Mouse (Mus musculus) kidney, embryonic 15.5 days (tissue): Measurements from ENCODE around the gene Tceal1. TPM values are rescaled to one million over a fixed set of nuclear protein-coding genes. Genes with fewer than 3 reads are reported as not detected.
A peak's percentile ranks its signal among the peaks of the same experiment; 100 is the strongest.

Source experiments
- ATAC-seq: fragments of 200-750 bp; cut with Nextera tagmentation; replicated peaks from 2 replicates; pipeline ENCODE4 v1.8.0; 2017; ENCODE audit warnings: moderate TSS enrichment; ENCODE audit not compliant: low FRiP score
- H3K27ac ChIP-seq: fragments of 300-500 bp; sonication (generic); 2 replicates; pipeline ENCODE4 v1.5.1; 2015; ENCODE audit warnings: mild to moderate bottlenecking, inconsistent platforms
- H3K27me3 ChIP-seq: fragments of 300-500 bp; sonication (generic); 2 replicates; pipeline ENCODE4 v1.6.1; 2015; ENCODE audit warnings: inconsistent platforms
- H3K36me3 ChIP-seq: fragments of 300-500 bp; sonication (generic); 2 replicates; pipeline ENCODE4 v1.6.1; 2015; ENCODE audit warnings: inconsistent platforms
- H3K4me1 ChIP-seq: fragments of 300-500 bp; sonication (generic); 2 replicates; pipeline ENCODE4 v1.6.1; 2015; ENCODE audit warnings: inconsistent platforms
- H3K4me2 ChIP-seq: fragments of 300-500 bp; sonication (generic); 2 replicates; pipeline ENCODE4 v1.6.1; 2015; ENCODE audit warnings: moderate library complexity, mild to moderate bottlenecking, inconsistent platforms
- H3K4me3 ChIP-seq: fragments of 300-500 bp; sonication (generic); replicated peaks from 2 replicates; pipeline ENCODE4 v1.5.1; 2015; ENCODE audit warnings: mild to moderate bottlenecking, inconsistent platforms
- H3K9ac ChIP-seq: fragments of 300-500 bp; sonication (generic); 2 replicates; pipeline ENCODE4 v1.6.1; 2015; ENCODE audit warnings: mild to moderate bottlenecking, inconsistent platforms
- H3K9me3 ChIP-seq: fragments of 300-500 bp; sonication (generic); replicated peaks from 2 replicates; pipeline ENCODE4 v1.6.1; 2016; ENCODE audit warnings: inconsistent platforms
- WGBS: fragments of 180-500 bp; shearing (Covaris S2); methylation state at CpG from one replicate; pipeline ENCODE4 v1.1.7; 2015; ENCODE audit warnings: mixed read lengths; 5-methylcytosine and 5-hydroxymethylcytosine counted together
- polyA plus RNA-seq: library from polyadenylated mRNA; unstranded; fragments of >200 nt; fragmentation: Nextera tagmentation; extraction: Ambion mirVana; gene quantifications from 2 replicates; pipeline ENCODE4 v1.2.1, GENCODE M21; 2015

The Tceal1 gene
- polyA plus RNA-seq, 1 experiment from 2014 or later, result 10.4 TPM

- Histone ChIP-seq H3K9ac (no peak overlapping the region), H3K4me1 (no peaks in the 10 kb centered on the region), H3K27ac (no peak overlapping the region), H3K9me3 (no peaks in the 10 kb centered on the region), H3K36me3 (peaks cover 29% of the 10 kb centered on the region), H3K27me3 (no peaks in the 10 kb centered on the region), H3K4me2 (no peak overlapping the region), H3K4me3 (no peak overlapping the region)
- 82% methylated on average over 4 of the region's 4 CpGs for WGBS
- no peak for ATAC-seq
Measured at GRCm38 (mm10) chrX:136732016-136732415, 24.2 kb downstream of the Tceal1 start.

- Histone ChIP-seq H3K4me2 (peak overlapping the region; percentile 61), H3K9ac (peak overlapping the region; percentile 55), H3K4me1 (peaks cover 7% of the 10 kb centered on the region; the same call in 1 of the 2 replicates), H3K9me3 (no peaks in the 10 kb centered on the region), H3K4me3 (peak overlapping the region; percentile 59), H3K27ac (peak overlapping the region; percentile 90; the same call in 1 of the 2 replicates), H3K36me3 (peaks cover 14% of the 10 kb centered on the region; the same call in 1 of the 2 replicates), H3K27me3 (no peaks in the 10 kb centered on the region)
- WGBS, result 23% methylated on average over 15 of the region's 15 CpGs
- ATAC-seq, result no peak
Measured at GRCm38 (mm10) chrX:136740087-136740790, 32.5 kb downstream of the Tceal1 start.

- peak overlapping the region; percentile 55 for H3K9ac ChIP-seq
- peak overlapping the region; percentile 59 for H3K4me3 ChIP-seq
- peak overlapping the region; percentile 61; the same call in 1 of the 2 replicates for H3K4me2 ChIP-seq
- H3K4me1 ChIP-seq, result peaks cover 7% of the 10 kb centered on the region; the same call in 1 of the 2 replicates
- ATAC-seq, result peak; percentile 99
- 25% methylated on average over 39 of the region's 39 CpGs for WGBS
- peak overlapping the region; percentile 93 for H3K27ac ChIP-seq
- no peaks in the 10 kb centered on the region for H3K9me3 ChIP-seq
- H3K36me3 ChIP-seq, result peaks cover 10% of the 10 kb centered on the region; the same call in 1 of the 2 replicates
- H3K27me3 ChIP-seq, result no peaks in the 10 kb centered on the region; the same call in 1 of the 2 replicates
Measured at GRCm38 (mm10) chrX:136740791-136741650, 33.2 kb downstream of the Tceal1 start.

- Histone ChIP-seq H3K9me3 (no peaks in the 10 kb centered on the region), H3K27ac (peak overlapping the region; percentile 93), H3K4me1 (peaks cover 7% of the 10 kb centered on the region; the same call in 1 of the 2 replicates), H3K4me3 (peak overlapping the region; percentile 59), H3K36me3 (0 out of 2 replicates have a peak, but pooled peaks cover 8% of the 10 kb centered on the region), H3K4me2 (peak overlapping the region; percentile 55), H3K27me3 (no peaks in the 10 kb centered on the region; the same call in 1 of the 2 replicates), H3K9ac (peak overlapping the region; percentile 55)
- WGBS, result 27% methylated on average over 45 of the region's 46 CpGs
- peak; percentile 72 for ATAC-seq
Measured at GRCm38 (mm10) chrX:136741651-136742201, 33.9 kb downstream of the Tceal1 start.

- H3K27me3 ChIP-seq, result no peaks in the 10 kb centered on the region; the same call in 1 of the 2 replicates
- no peaks in the 10 kb centered on the region for H3K9me3 ChIP-seq
- 26% methylated on average over 10 of the region's 10 CpGs for WGBS
- ATAC-seq, result no peak
- peak overlapping the region; percentile 55 for H3K4me2 ChIP-seq
- peaks cover 7% of the 10 kb centered on the region; the same call in 1 of the 2 replicates for H3K4me1 ChIP-seq
- peak overlapping the region; percentile 59 for H3K4me3 ChIP-seq
- peak overlapping the region; percentile 93 for H3K27ac ChIP-seq
- H3K36me3 ChIP-seq, result 0 out of 2 replicates have a peak, but pooled peaks cover 8% of the 10 kb centered on the region
- H3K9ac ChIP-seq, result peak overlapping the region; percentile 55
Measured at GRCm38 (mm10) chrX:136742241-136742640, 34.5 kb downstream of the Tceal1 start.

GRCm38 (mm10) chrX:136742661-136743103 is 34.9 kb downstream of the Tceal1 start:
- H3K27me3 ChIP-seq, result no peaks in the 10 kb centered on the region; the same call in 1 of the 2 replicates
- peak overlapping the region; percentile 55 for H3K4me2 ChIP-seq
- H3K9ac ChIP-seq, result peak overlapping the region; percentile 55
- H3K9me3 ChIP-seq, result no peaks in the 10 kb centered on the region
- ATAC-seq, result no peak
- H3K36me3 ChIP-seq, result 0 out of 2 replicates have a peak, but pooled peaks cover 8% of the 10 kb centered on the region
- peaks cover 7% of the 10 kb centered on the region; the same call in 1 of the 2 replicates for H3K4me1 ChIP-seq
- 25% methylated on average over 5 of the region's 5 CpGs for WGBS
- H3K4me3 ChIP-seq, result peak overlapping the region; percentile 59
- peak overlapping the region; percentile 93 for H3K27ac ChIP-seq

- H3K9me3 ChIP-seq, result no peaks in the 10 kb centered on the region
- no peaks in the 10 kb centered on the region; the same call in 1 of the 2 replicates for H3K27me3 ChIP-seq
- WGBS, result 87% methylated on average over 12 of the region's 12 CpGs
- no peak for ATAC-seq
- H3K27ac ChIP-seq, result peak within 1 kb of the TSS; percentile 93
- peak within 1 kb of the TSS; percentile 55 for H3K9ac ChIP-seq
- peak within 1 kb of the TSS; percentile 59 for H3K4me3 ChIP-seq
- 0 out of 2 replicates have a peak, but pooled peaks cover 6% of the 10 kb centered on the region for H3K36me3 ChIP-seq
- peaks cover 5% of the 10 kb centered on the region; the same call in 1 of the 2 replicates for H3K4me1 ChIP-seq
- peak within 1 kb of the TSS; percentile 55 for H3K4me2 ChIP-seq
Measured at GRCm38 (mm10) chrX:136743459-136743858, 35.7 kb downstream of the Tceal1 start, which contains the start of gene Morf4l2. Morf4l2 (minus strand) TSS chrX:136743690.

GRCm38 (mm10) chrX:136744663-136745062 is 36.9 kb downstream of the Tceal1 start:
- no peak overlapping the region for H3K9ac ChIP-seq
- ATAC-seq, result no peak
- no peaks in the 10 kb centered on the region for H3K36me3 ChIP-seq
- WGBS, result 61% methylated on average over 8 of the region's 8 CpGs
- H3K4me3 ChIP-seq, result no peak overlapping the region
- no peak overlapping the region for H3K27ac ChIP-seq
- H3K27me3 ChIP-seq, result peaks cover 3% of the 10 kb centered on the region; the same call in 1 of the 2 replicates
- H3K9me3 ChIP-seq, result no peaks in the 10 kb centered on the region
- H3K4me2 ChIP-seq, result no peak overlapping the region
- H3K4me1 ChIP-seq, result no peaks in the 10 kb centered on the region

- H3K27me3 ChIP-seq, result peaks cover 12% of the 10 kb centered on the region
- H3K9me3 ChIP-seq, result no peaks in the 10 kb centered on the region
- WGBS, result 91% methylated on average over 4 of the region's 4 CpGs
- no peak for ATAC-seq
- H3K4me2 ChIP-seq, result no peak overlapping the region
- H3K4me1 ChIP-seq, result no peaks in the 10 kb centered on the region
- no peak overlapping the region for H3K27ac ChIP-seq
- H3K4me3 ChIP-seq, result no peak overlapping the region
- H3K36me3 ChIP-seq, result peaks cover 8% of the 10 kb centered on the region; the same call in 1 of the 2 replicates
- H3K9ac ChIP-seq, result no peak overlapping the region
Measured at GRCm38 (mm10) chrX:136749329-136749728, 41.5 kb downstream of the Tceal1 start.

GRCm38 (mm10) chrX:136755464-136755863 is 47.7 kb downstream of the Tceal1 start:
- no peak for ATAC-seq
- peaks cover 16% of the 10 kb centered on the region for H3K27me3 ChIP-seq
- no peak overlapping the region for H3K4me2 ChIP-seq
- peaks cover 11% of the 10 kb centered on the region; the same call in 1 of the 2 replicates for H3K36me3 ChIP-seq
- no peak overlapping the region for H3K4me3 ChIP-seq
- no peaks in the 10 kb centered on the region for H3K9me3 ChIP-seq
- no peak overlapping the region for H3K9ac ChIP-seq
- H3K27ac ChIP-seq, result no peak overlapping the region
- no peaks in the 10 kb centered on the region for H3K4me1 ChIP-seq
- 96% methylated on average over 3 of the region's 3 CpGs for WGBS
